Mouse (Mus musculus): ENCODE measurements around the gene Rora.

Rora gene

DNA sequence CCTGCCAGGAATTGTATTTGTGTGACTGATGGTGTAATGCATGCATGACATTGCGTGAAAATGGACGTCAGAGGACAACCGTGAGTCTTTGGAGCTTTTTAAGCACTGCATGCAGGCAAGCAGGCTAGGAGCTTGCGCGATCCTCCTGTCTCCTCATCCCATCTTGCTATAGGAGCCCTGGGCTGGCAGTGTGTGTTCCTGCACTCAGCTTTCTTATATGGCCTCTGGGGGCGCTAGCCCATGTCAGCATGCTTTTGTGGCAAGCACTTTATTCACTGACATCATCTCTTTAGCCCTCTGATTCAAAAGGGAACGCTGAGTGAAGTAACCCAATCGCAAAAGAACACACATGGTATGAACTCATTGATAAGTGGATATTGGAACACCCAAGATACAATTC is 105.7 kb downstream of the Rora start:
- no peak for DNase-seq (ENCODE audit: low spot score in 2 of 2)

DNA sequence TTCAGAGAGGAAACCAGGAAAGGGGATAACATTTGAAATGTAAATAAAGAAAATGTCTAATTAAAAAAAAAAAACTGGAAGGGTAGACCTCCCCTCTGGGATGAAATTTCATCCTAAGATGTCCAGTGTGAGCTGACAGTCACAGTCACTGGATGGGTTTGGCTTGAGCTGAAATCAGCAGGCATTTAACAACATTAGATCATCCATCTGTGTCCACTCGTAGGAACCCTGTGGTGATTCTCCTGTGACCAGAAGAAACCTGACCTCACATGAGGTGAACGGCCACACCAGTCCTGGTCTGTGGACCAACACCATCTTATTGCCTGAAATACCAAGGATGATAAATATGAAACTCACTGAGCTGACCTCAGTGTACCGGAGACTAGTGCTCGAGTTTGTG is 106.7 kb downstream of the Rora start:
- DNase-seq (ENCODE audit: low spot score in 2 of 2), result no peak

DNA sequence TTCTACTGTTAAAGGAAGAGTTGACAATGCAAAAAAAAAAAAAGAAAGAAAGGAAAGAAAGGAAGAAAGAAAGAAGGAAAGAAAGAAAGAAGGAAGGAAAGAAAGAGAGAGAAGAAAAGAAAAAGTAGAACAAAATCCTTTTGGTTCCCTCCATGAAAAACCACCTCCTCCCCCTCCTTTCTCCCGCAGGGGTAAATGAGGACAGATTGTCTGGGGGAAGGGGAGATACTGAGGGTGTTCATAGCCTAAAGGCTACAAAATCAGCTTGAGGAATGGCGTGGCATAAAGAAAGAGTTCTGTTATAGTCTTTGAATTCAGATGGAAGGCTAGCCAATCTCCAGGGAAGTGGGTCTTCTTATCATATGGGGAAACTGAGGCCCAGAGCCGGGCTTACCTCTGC is 107.3 kb downstream of the Rora start:
- DNase-seq (ENCODE audit: low spot score in 2 of 2), result no peak

DNA sequence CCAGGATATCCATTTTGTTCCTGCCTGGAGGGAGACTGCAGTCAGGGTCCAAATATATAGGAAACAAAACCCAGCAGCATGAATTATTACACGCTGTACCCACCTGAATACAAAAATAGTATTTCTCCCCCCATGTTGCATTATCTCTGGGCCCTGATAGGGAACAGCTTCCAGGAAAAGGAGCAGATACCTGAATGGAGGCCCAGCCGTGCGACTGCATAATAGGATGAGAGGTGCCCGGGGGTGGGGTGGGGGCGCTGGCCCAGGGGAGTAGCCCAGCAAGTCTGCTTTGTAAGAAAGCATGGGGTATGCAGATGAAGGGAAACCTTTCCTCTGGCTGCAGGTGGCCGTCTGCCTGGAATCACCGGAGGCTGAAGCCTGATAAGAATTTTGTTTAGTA is 108.1 kb downstream of the Rora start:
- DNase-seq (ENCODE audit: low spot score in 2 of 2), result no peak

DNA sequence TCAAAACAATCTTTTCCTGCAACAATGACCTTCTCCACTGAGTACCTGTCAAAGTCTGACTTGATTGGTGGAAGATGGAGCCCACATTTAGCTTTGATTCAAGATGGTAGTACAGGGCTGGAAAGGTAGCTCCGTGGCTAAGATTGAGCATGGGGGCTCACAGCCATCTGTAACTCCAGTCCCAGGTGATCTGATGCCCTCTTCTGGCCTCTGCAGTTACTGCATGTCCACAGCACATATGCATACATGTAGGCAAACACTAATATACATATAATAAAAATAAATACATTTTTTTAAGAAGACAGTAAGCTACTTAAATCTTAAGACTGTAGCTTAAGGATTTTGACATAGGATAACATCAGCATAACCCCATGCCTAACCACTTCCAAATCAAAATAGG is 112.0 kb downstream of the Rora start:
- DNase-seq (ENCODE audit: low spot score in 2 of 2), result peak in 1 of 2 experiments; percentile 14

DNA sequence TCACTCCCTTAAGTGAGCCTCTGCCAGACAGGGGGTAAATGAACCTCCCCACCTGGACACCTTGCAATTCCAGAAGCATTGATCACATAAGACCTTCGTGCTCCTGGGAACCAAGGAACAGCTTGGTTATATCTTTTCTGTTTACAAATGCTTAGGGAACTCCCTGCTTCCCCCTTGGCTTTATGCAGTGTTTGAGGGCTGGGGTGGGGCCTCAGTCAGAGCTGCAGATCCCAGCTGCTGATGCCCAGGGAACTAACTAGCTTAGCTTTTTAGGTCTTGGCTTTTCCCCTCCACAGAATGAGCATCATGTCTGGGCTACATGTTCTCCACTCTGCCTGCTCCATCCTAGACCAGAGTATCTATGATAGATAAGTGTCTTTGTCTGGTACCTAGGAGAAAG is 116.1 kb downstream of the Rora start:
- no peak for DNase-seq (ENCODE audit: low spot score in 2 of 2)

DNA sequence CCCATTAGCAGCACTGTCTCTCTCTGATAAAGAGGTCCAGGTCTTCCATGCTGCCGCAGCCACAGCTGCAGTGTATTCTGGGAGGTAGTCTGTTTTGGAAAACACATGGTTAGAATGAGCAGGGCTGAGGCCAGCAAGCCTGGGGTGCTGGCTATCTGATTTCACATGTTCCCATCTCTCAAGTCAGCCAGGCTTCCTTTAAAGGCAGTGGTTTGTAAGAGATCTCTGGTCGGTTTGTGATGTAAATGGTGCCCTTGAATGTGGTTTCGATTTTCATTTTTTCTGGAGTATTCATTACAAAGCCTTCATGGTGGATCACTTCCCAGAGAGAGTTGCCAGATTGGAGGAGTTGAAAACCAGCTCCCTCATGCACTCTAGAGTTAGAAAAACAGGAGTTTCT is 117.8 kb downstream of the Rora start:
- DNase-seq (ENCODE audit: low spot score in 2 of 2), result no peak

DNA sequence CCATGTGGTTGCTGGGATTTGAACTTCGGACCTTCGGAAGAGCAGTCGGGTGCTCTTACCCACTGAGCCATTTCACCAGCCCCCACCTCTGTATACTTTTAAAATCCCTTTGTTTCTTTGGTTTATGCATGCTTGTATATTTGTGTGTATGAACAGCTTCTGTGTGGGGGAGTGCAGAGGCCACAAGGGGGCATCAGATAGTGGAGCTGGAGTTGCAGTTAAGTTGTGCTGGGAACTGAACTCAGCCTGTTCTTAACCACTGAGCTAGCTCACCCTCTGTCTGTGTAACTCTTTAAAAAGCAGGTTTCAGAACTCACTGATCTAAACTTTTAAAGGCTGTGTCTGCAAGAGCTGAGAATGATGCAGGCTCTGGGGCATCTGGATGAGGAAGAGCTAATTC is 120.2 kb downstream of the Rora start:
- no peak for DNase-seq (ENCODE audit: low spot score in 2 of 2)

DNA sequence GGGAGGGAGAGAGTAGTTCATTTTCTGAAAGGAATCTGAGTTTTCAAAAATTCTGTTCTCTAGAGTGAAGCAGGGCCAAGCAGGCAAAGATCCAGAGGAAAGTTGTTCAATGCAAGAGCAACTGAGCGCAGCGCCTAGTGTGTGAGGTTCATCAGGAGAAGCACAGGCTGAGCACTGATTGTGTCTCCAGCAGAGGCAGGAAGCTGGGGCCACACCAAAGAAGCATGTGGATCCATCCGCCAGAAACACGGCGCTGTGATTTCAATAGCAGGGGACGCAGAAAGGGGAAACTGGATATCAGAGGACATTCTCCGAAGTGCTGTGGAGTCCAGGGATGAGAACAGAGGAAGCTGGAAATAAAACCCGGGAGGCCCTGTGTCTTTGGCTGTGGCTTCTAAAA is 128.4 kb downstream of the Rora start:
- DNase-seq (ENCODE audit: low spot score in 2 of 2), result no peak

DNA sequence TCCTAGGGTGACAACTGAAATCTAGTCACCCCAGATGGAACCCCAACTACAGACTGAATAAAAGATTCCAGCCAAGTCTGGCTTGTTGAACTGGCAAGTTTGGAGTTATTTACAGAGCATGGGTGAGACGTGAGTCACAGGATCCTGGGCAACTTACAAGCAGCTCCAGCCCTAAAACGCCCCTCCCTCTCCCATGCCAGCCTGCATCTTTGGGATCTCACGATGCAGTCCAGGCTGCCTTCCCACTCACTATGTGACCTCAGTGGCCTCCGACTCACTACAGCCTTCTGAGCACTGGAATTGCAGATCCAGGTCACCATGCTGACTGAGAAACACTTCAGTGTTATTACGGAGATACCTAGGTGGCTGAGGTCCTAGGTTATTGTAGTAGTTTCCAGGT is 129.0 kb downstream of the Rora start:
- no peak for DNase-seq (ENCODE audit: low spot score in 2 of 2)

DNA sequence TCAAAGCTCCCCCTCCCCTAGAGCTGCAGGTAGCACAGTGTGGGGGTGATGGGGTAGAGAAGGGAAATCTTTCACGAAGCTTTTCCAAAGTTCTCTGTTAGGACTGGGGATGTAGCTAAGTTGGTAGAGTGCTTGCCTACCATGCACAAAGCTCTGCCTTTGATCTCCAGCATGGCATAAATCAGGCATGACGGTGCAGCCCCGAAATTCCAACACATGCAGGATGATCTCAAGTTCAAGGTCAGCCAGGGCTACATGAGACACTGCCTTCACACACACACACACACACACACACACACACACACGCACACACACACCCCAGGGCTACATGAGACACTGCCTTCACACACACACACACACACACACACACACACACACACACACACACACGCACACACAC is 129.7 kb downstream of the Rora start:
- DNase-seq (ENCODE audit: low spot score in 2 of 2), result no peak

DNA sequence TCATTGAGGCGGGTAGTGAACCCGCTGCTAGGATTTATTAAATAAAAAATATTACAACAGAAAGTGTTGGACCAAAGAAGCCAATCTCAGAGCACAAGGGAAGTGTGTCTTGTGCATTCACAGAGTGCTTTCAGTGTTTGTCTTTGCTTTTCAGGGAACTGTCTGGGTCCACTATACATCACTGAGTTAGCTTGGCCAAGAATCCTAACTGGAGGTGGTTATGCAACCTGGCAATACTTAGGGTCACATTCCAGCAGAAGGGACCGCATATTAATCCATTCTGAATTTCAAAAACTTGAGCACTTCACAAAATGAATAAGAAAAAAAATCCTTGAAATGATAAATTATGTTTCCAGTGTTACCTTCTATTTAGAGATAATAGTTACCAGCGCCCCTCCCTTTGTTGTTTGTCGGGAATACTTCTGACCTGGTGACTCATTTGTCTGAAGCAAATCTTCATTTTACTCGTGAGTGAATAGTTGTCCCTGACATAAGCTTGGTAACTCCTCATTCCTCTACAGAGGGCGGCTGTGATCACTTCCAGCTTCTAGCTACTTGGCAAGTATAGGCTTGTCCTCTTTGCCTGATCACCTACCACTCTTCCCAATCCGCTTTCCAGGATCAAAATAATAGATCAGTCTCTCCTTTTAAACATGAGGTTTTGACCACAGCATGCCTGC is 133.2 kb downstream of the Rora start:
- DNase-seq (ENCODE audit: low spot score in 2 of 2), result no peak

DNA sequence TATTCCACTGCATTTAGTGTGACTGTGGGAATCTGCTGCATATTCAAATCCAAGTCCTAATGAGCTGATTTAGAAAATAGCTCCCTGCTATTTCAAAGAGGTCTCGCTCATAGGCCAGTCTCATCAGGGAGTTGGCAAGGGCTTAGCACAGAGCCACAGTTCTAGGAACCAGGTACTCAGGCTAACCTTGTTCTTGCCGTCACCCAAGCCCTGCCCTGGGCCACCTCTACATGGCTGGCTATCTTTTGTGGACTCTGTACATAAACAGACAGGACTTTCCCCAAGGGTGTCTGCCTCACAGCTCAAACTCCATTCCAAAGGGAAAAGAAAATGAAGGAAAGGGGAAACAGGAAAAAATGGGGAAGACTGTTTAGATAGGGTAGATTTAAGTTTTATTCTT is 134.1 kb downstream of the Rora start:
- DNase-seq (ENCODE audit: low spot score in 2 of 2), result no peak

DNA sequence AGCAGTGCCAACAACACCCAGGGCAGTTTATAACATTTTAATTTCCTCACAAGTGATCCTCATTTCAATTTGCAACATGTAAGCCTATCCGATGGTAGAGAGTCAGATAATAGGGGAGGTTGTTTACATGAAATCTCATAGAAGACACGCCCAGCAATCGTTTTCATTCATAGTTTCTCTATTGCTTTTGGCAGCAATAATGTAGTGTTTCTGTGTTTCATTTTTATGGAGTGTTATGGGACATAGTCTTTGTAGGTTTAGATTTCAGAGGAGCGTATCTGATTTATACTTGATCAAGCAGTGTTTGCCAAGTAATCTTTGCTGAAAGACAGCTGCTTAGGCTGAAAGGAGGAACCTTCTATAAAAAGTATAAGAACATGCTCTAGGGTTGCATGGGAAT is 137.3 kb downstream of the Rora start:
- DNase-seq (ENCODE audit: low spot score in 2 of 2), result no peak

DNA sequence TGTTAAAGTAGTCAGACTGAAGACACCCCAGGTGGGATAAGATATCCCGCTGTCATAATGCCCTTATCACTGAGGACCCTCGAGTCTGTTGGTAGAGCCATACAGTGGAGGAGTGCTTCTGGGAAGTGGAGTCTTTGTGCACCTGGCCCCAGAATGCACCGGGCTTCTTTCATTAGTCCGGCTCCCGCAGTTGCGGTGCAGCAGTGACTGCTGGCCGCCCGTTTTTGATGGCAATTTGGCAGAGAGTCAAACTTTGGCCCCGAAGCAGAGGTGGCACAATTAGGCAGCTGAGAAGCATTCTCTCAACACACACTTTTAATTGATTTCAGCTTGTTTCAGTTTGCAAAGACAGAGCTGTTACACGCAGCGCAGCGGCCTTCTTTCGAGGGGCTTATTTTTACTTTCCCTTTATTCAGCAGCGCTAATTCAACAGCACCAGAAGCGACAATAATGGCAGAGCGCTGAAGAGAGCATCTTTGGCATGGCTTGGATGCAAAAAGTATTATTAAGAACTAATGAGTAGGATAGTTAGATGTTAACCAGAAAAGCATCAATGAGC is 138.5 kb downstream of the Rora start:
- DNase-seq (ENCODE audit: low spot score in 2 of 2), result peak; percentile 24 to 27

DNA sequence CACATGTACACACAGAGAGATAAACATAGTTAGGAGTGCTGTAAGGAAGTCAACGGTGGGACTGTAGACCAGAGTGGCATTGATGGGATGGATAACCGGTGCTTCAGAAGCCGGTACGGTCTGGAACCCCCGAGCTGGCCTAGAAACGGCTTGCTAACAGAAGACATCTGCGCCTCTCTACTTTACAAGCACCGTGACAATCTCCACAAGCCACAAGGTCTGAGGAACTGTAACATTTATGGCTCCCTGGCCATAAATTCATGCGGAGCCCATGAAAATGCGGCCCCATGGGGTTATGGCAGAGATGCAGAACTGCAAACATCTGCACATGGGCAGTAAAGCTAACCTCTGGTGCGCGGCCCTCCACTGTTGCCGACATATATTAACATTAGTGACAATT is 141.7 kb downstream of the Rora start:
- DNase-seq (ENCODE audit: low spot score in 2 of 2), result no peak

DNA sequence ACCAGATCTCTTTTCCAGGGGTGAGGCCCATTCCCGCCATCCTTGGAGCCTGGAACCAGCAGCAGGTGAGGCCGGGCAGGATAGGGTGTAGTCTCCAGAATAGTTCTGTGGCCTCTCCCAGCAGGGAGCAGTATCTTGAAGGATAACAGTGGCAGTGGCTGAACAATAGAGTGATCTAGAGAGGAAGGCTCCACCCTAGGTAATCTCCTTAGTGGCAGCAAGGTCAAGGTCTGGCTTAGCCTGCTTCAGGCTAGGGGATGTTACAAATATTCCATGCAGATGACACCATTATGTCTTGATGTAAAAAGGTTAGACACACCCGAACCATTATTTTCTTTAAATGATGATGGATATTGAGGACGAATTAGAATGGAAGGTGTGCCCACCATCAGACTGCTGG is 144.6 kb downstream of the Rora start:
- DNase-seq (ENCODE audit: low spot score in 2 of 2), result no peak

DNA sequence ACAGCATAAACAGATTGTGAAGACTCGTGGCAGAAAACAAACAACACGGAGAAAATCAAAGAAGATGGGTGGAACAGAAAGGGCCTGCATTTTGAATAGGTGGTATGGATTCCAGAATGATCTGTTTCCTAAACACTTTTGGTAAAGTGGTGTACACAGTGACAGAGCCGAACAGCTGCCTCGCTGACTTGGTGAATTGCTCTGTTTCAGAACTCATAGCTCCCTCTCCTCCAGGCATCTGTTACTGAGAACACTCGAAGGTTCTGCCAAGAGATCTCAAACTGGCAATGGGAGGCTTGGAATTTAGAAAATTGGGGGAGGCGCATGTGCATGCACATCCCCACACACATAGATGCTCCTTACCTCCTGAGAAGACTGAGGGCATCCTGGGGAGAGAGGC is 145.5 kb downstream of the Rora start:
- DNase-seq (ENCODE audit: low spot score in 2 of 2), result peak; percentile 28 to 53

DNA sequence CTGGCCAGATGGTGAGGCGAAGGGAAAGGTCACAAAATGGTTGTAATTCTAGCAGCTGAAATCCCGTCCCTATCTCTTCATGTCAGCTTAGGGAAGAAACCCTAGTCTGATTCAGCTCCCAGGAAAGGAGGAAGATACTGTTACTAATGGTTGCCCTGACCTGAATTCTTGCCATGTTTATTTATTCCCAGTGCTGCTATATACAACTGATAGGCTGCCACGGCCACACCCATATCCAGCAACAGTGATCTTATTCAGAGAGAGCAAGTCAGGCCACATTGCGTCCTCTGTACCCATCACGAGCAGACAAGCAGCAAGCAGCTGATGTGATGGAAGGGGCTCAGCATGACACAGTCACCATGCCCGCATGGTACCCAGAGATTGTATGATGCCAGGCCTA is 150.6 kb downstream of the Rora start:
- no peak for DNase-seq (ENCODE audit: low spot score in 2 of 2)

DNA sequence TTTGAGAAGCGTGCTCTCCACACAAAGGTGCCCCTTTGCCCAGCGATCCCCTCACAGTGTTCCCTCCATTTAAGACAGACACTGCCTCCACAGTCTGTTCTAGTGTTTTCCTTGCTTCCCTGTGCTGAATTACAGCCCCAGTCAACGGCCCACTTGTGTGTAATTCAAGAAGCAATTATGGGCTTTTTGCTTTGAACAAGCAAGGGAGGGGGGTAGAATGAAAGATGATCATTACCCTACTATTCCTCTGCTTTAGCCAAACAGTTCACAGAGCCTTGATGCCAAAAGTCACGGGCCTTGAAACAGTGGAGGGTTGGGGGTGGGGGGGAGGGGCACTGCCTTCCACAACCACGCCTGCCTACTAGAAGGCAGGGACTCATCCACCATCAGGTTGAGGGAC is 152.2 kb downstream of the Rora start:
- no peak for DNase-seq (ENCODE audit: low spot score in 2 of 2)

DNA sequence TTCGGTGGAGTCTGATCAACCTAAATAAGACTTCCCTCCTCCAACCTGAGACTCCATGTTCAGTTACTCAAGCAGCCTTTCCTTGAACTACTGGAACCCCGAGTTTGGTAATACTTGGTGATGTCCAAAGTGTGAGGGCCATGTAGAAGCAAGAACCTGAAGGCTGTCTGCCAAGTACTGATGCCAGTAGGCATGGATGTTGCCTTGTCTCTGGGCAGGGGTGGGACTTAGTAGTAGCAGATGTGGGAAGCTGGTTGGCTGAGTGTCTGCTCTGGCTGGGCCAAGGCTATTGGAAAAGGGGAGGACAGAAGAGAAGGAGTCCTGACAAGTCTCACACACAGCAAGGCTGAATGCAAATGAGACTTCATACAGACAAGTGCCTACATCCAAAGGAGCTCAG is 154.1 kb downstream of the Rora start:
- no peak for DNase-seq (ENCODE audit: low spot score in 2 of 2)

DNA sequence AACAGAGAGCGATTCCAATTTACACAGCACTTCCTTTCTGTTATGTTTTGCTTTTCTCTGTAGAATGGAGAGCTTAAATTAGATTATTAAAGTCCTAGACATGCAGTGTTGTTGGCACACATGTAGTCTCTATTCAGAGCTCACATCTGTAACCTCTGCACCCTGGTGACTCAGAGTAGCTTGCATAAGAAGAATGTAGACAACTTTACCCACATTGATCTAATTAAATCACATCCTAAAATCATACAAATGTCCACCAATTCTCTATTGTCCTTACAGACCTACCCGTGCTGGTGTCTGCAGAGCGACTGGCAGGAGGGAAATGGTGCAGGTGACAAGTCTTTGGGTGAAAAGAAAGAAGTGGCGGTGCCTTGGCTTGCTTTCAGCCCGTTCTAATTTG is 155.9 kb downstream of the Rora start:
- DNase-seq (ENCODE audit: low spot score in 2 of 2), result no peak

DNA sequence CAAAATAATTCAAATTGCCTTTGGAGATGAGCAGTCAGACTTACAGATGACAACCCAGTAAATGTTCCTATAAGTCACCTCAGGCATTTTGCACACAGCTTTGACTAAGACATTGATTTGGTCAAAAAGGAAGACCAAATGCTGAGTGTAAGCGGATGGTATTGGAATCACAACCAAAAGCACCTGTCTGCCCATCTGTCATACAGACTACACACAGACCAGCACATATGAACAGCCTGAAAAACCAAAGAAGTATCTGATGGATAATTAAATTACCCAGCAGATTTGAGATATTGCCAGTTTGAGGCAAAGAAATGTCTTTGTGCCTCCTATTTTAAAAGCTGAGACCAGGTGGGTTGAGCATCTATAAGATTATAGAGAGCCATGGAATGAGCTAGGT is 161.1 kb downstream of the Rora start:
- no peak for DNase-seq (ENCODE audit: low spot score in 2 of 2)

DNA sequence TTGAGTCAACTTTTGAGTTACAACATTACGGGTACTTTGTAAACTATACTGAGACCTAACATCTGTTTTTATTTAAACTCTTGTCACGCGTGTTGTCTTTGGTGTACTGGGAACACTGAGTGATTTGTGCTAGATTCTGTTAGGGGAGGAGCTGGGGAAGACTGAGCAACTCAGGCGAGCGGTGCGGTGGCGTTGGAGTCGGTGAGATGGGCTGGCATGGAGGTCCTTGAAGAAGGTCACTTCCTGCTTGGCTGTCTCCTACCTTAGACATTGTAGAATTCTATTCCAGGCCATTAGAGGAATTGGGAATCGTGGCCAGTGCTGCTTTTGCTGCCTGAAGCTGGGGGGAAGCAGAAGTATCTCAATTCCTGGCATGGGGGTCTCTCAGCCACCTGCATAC is 162.3 kb downstream of the Rora start:
- DNase-seq (ENCODE audit: low spot score in 2 of 2), result no peak
